Mouse (Mus musculus) limb, embryonic 12.5 days (tissue): ENCODE measurements at regions not wholly inside any gene's neighbourhood (a gene's known extent, or its start where the extent isn't known, plus 50 kb on each side); places are given as distances from the start of the nearest gene placed in this dataset.

Experiments used
- ATAC-seq: fragments of 200-750 bp; cut with Nextera tagmentation; 2 replicates; pipeline ENCODE4 v1.8.0; 2017; ENCODE audit warnings: low read depth, moderate TSS enrichment; ENCODE audit not compliant: insufficient number of reproducible peaks, insufficient read depth, low FRiP score, low TSS enrichment
- H3K27ac ChIP-seq: fragments of 300-500 bp; sonication (generic); 2 replicates; pipeline ENCODE4 v1.5.1; 2016; ENCODE audit warnings: mild to moderate bottlenecking, moderate library complexity
- H3K27me3 ChIP-seq: fragments of 300-500 bp; sonication (generic); 2 replicates; pipeline ENCODE4 v1.6.1; 2016; ENCODE audit warnings: mild to moderate bottlenecking, moderate library complexity
- H3K36me3 ChIP-seq: fragments of 300-500 bp; sonication (generic); 2 replicates; pipeline ENCODE4 v1.6.1; 2016; ENCODE audit warnings: mild to moderate bottlenecking, moderate library complexity
- H3K4me1 ChIP-seq: fragments of 300-500 bp; sonication (generic); replicated peaks from 2 replicates; pipeline ENCODE4 v1.6.1; 2016
- H3K4me2 ChIP-seq: fragments of 300-500 bp; sonication (generic); 2 replicates; pipeline ENCODE4 v1.6.1; 2016; ENCODE audit warnings: mild to moderate bottlenecking, moderate library complexity
- H3K4me3 ChIP-seq: fragments of 300-500 bp; sonication (generic); replicated peaks from 2 replicates; pipeline ENCODE4 v1.5.1; 2016; ENCODE audit warnings: mild to moderate bottlenecking
- H3K9ac ChIP-seq: fragments of 300-500 bp; sonication (generic); replicated peaks from 2 replicates; pipeline ENCODE4 v1.6.1; 2016; ENCODE audit warnings: mild to moderate bottlenecking, moderate library complexity
- H3K9me3 ChIP-seq: fragments of 300-500 bp; sonication (generic); 2 replicates; pipeline ENCODE4 v1.6.1; 2016; ENCODE audit warnings: mild to moderate bottlenecking, moderate library complexity
- WGBS: fragments of 180-500 bp; shearing (Covaris S2); methylation state at CpG from one replicate; pipeline ENCODE4 v1.1.7; 2016; 5-methylcytosine and 5-hydroxymethylcytosine counted together

DNA sequence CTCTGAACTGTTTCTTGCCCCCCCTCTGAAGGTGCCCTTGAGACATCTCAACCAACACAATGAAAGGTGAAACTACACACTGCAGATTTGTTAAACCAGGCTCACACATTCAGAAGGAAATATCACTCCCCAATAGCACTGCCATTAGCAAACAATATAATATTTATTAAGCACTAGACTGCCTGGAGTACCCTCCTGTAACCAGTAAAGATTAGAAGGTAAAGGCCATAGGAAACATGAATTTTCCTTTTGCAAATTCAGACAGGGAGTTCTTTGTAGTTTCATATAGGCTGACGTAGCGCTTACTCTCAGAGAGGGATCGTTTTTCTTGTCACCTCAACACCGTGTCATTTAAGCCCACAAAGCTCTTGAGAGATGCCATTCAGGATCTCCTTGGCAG lies 342.1 kb downstream of the Rab28 start:
- peaks cover 12% of the 10 kb centered on the region for H3K4me1 ChIP-seq
- no peak overlapping the region for H3K27ac ChIP-seq
- H3K4me3 ChIP-seq: no peak overlapping the region
- H3K36me3 ChIP-seq: no peaks in the 10 kb centered on the region
- WGBS: 63% methylated on average over 4 of the region's 4 CpGs
- H3K27me3 ChIP-seq: no peaks in the 10 kb centered on the region
- no peak overlapping the region for H3K9ac ChIP-seq
- no peak overlapping the region for H3K4me2 ChIP-seq
- ATAC-seq: no peak
- H3K9me3 ChIP-seq: no peaks in the 10 kb centered on the region

DNA sequence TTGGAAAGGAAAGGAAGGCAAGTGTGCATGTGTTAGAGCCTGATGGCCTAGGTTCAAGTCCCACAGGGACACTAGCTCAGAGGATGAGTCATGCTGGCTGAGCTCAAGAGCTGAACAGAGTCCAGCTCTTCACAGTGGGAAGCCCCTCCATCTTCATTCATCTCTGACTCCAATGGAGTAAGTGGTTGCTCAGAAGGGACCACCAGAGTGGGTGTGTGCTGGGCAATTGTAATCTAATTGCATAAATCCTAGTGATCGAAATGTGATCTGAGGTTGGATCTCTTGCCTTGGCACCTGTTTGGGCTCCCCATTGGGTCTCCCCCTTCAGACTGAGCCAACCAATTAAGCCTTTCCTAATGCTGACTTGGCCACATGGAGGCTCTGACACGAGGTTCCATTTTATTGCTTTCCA lies 359.5 kb downstream of the Rab28 start:
- Histone ChIP-seq H3K4me1 (no peaks in the 10 kb centered on the region), H3K4me3 (no peak overlapping the region), H3K4me2 (no peak overlapping the region), H3K9ac (no peak overlapping the region), H3K9me3 (no peaks in the 10 kb centered on the region), H3K36me3 (no peaks in the 10 kb centered on the region), H3K27me3 (0 out of 2 replicates have a peak, but pooled peaks cover 3% of the 10 kb centered on the region), H3K27ac (no peak overlapping the region)
- 63% methylated on average over 2 of the region's 2 CpGs for WGBS
- ATAC-seq: no peak

DNA sequence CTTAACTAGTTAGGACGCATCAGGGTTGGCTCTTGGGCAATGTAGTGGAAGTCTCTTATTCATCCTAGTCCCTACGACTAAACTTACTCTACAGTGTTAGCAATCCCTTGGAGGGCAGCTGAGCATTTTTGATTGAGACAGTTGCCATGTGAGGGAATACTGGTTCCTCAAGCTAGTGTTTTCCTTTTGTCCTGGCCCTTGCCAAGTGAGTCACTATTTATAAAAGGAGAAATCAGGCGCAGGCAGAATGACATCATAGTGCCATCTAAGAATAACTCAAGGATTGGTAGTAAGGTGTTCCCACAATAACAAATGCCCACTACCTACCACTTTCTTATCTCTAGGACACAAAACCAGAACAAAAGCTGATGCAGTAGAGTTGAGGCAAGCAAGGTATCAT lies 360.5 kb downstream of the Rab28 start:
- no peaks in the 10 kb centered on the region for H3K36me3 ChIP-seq
- H3K27ac ChIP-seq: no peak overlapping the region
- no peak overlapping the region for H3K4me3 ChIP-seq
- no peak overlapping the region for H3K9ac ChIP-seq
- WGBS: 88% methylated on average over 3 of the region's 3 CpGs
- no peaks in the 10 kb centered on the region for H3K4me1 ChIP-seq
- ATAC-seq: no peak
- no peak overlapping the region for H3K4me2 ChIP-seq
- 0 out of 2 replicates have a peak, but pooled peaks cover 3% of the 10 kb centered on the region for H3K27me3 ChIP-seq
- H3K9me3 ChIP-seq: no peaks in the 10 kb centered on the region

- Histone ChIP-seq H3K36me3 (no peaks in the 10 kb centered on the region), H3K9me3 (no peaks in the 10 kb centered on the region), H3K27me3 (no peaks in the 10 kb centered on the region), H3K4me3 (no peak overlapping the region), H3K4me1 (no peaks in the 10 kb centered on the region), H3K4me2 (no peak overlapping the region), H3K27ac (no peak overlapping the region), H3K9ac (no peak overlapping the region)
- no peak for ATAC-seq
- WGBS: 89% methylated on average over 1 of the region's 1 CpGs
Observed at GRCm38 (mm10) chr5:41340581-41340980, 367.4 kb downstream of the Rab28 start.

- 28% methylated on average over 1 of the region's 1 CpGs for WGBS
- Histone ChIP-seq H3K4me2 (no peak overlapping the region), H3K4me3 (no peak overlapping the region), H3K9me3 (no peaks in the 10 kb centered on the region), H3K4me1 (peaks cover 10% of the 10 kb centered on the region; the same call in 1 of the 2 replicates), H3K27me3 (no peaks in the 10 kb centered on the region), H3K36me3 (no peaks in the 10 kb centered on the region), H3K9ac (no peak overlapping the region), H3K27ac (no peak overlapping the region)
- peak; percentile 56; the same call in 1 of the 2 replicates for ATAC-seq
Observed at GRCm38 (mm10) chr5:41296440-41296839, 411.5 kb downstream of the Rab28 start.

DNA sequence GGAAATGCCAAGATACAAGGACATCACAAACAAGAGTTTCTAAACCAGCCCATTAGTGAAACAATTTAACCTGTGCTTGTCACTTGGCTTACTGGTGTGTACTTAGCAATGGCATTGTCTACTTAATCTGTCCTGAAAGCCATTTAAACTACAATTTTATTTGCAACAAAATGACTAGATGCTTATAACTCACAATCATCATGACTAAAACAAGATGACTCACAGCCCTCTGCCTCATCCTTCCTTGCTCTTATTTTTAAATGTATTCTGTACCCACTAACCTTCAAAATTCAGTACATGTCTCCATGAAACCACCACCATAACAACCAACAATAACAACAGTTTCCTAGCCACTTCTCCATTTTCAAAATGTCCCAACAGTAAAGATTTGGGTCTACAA lies 441.2 kb downstream of the Rab28 start:
- H3K36me3 ChIP-seq: no peaks in the 10 kb centered on the region
- no peak for ATAC-seq
- no peaks in the 10 kb centered on the region for H3K27me3 ChIP-seq
- H3K4me1 ChIP-seq: no peaks in the 10 kb centered on the region
- H3K4me3 ChIP-seq: no peak overlapping the region
- no peaks in the 10 kb centered on the region for H3K9me3 ChIP-seq
- H3K4me2 ChIP-seq: no peak overlapping the region
- no peak overlapping the region for H3K27ac ChIP-seq
- no peak overlapping the region for H3K9ac ChIP-seq

GRCm38 (mm10) chr5:41266317-41266716 lies 441.6 kb downstream of the Rab28 start:
- Histone ChIP-seq H3K9ac (no peak overlapping the region), H3K9me3 (no peaks in the 10 kb centered on the region), H3K27ac (no peak overlapping the region), H3K4me2 (no peak overlapping the region), H3K27me3 (no peaks in the 10 kb centered on the region), H3K4me1 (no peaks in the 10 kb centered on the region), H3K36me3 (no peaks in the 10 kb centered on the region), H3K4me3 (no peak overlapping the region)
- ATAC-seq: no peak
- 51% methylated on average over 2 of the region's 2 CpGs for WGBS

GRCm38 (mm10) chr5:41261654-41262237 lies 446.2 kb downstream of the Rab28 start:
- peak; percentile 15; the same call in 1 of the 2 replicates for ATAC-seq
- Histone ChIP-seq H3K27ac (no peak overlapping the region), H3K27me3 (no peaks in the 10 kb centered on the region), H3K9ac (no peak overlapping the region), H3K4me2 (no peak overlapping the region), H3K4me1 (no peaks in the 10 kb centered on the region), H3K4me3 (no peak overlapping the region), H3K9me3 (no peaks in the 10 kb centered on the region), H3K36me3 (no peaks in the 10 kb centered on the region)
- 54% methylated on average over 5 of the region's 5 CpGs for WGBS
